Mouse (Mus musculus): Measurements from ENCODE around the gene Rhoa. TPM values are rescaled to one million over a fixed set of nuclear protein-coding genes. Genes with fewer than 3 reads are reported as not detected.
A peak's percentile ranks its signal among the peaks of the same experiment; 100 is the strongest.
"Not testable (repeated sequence)": the region's sequence is repeated elsewhere in the genome, so short reads cannot be mapped to it uniquely, and the experiment has no call there.

Rhoa gene
- 324 and 379 TPM in 2 replicates for polyA plus RNA-seq (2016; fragmentation: Nextera tagmentation; extraction: Ambion mirVana)

DNA sequence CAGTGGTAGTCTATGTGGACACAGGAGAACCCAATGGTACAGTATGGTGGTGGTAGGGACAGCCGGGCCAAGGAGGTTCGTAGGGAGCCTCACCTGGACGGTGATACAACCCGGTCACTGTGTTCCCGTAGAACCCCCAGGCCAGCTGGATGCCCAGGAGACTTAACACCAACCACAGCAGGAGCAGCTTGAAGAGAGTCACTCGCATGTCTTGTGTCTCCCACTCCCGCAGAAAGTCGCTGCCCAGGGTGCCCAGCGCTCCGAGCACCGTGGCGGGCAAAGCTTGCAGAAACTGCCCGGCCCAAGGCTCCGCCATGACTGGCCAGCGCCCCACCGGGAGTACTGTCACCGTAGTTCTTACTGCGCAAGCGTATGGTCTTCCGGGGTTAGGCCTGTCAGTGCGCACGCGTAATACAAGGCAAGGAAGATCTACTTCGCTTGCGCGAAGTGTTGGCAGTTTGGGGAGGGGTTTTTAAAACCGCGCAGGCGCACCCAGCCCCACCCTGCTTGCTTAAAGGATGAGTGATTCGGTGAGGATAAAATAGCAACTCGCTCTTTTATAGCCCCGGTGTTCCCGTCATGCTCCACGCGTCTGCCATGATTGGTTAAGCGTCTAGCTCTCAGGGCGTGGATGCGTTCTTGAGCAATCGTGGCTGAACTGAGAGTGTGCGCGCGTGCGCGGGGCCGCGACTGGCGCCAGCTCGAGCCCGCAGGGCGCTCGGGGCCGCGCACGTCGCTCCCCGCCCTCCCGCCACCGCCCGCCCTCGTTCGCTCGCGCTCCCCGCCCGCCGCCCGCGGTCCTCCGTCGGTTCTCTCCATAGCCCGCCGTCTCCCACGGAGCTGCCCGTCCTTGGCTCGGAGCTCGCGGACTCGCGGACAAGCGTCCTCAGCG is at the start of gene Rhoa, which contains the start of gene Tcta:
TSS of gene Rhoa (plus strand) at position 501 of the 892 bp plus-strand sequence.
TSS of gene Tcta (minus strand) at position 532 of the 892 bp plus-strand sequence.
- Histone ChIP-seq H3K4me2 (replicated peaks) (peak within 1 kb of the TSS; percentile 83), H3K4me3 (peak within 1 kb of the TSS; percentile 92), H3K27me3 (no peaks in the 10 kb centered on the region), H3K9ac (replicated peaks) (peak within 1 kb of the TSS; percentile 98), H3K27ac (replicated peaks) (peak within 1 kb of the TSS; percentile 100), H3K9me3 (no peaks in the 10 kb centered on the region), H3K36me3 (peaks cover 25% of the 10 kb centered on the region), H3K4me1 (peaks cover 34% of the 10 kb centered on the region)
- under 1% methylated on average over 79 of the region's 81 CpGs for WGBS
- peak; percentile 95 for ATAC-seq (ENCODE audit: low FRiP score, low read depth)

- H3K36me3 ChIP-seq = no peaks in the 10 kb centered on the region
- H3K27ac ChIP-seq (replicated peaks) = no peak overlapping the region
- H3K4me3 ChIP-seq = no peak overlapping the region
- no peaks in the 10 kb centered on the region for H3K27me3 ChIP-seq
- no peak for ATAC-seq (ENCODE audit: low FRiP score, low read depth)
- H3K9ac ChIP-seq (replicated peaks) = no peak overlapping the region
- H3K9me3 ChIP-seq = no peaks in the 10 kb centered on the region
- no peak overlapping the region for H3K4me2 ChIP-seq (replicated peaks)
- peaks cover 27% of the 10 kb centered on the region for H3K4me1 ChIP-seq
- 89% methylated on average over 4 of the region's 4 CpGs for WGBS
These were observed 45.4 kb upstream of the Rhoa start for GRCm38 (mm10) chr9:108260526-108260925.

GRCm38 (mm10) chr9:108261865-108262264 is 44.1 kb upstream of the Rhoa start:
- peaks cover 27% of the 10 kb centered on the region for H3K4me1 ChIP-seq
- H3K4me3 ChIP-seq = 0 out of 2 replicates have a peak overlapping the region, but pooled peaks have one; percentile 91
- H3K4me2 ChIP-seq (replicated peaks) = peak overlapping the region; percentile 79
- no peaks in the 10 kb centered on the region for H3K36me3 ChIP-seq
- ATAC-seq (ENCODE audit: low FRiP score, low read depth) = no peak
- no peaks in the 10 kb centered on the region for H3K27me3 ChIP-seq
- no peaks in the 10 kb centered on the region for H3K9me3 ChIP-seq
- H3K9ac ChIP-seq (replicated peaks) = 0 out of 2 replicates have a peak overlapping the region, but pooled peaks have one; percentile 92
- 74% methylated on average over 7 of the region's 7 CpGs for WGBS
- H3K27ac ChIP-seq (replicated peaks) = no peak overlapping the region

DNA sequence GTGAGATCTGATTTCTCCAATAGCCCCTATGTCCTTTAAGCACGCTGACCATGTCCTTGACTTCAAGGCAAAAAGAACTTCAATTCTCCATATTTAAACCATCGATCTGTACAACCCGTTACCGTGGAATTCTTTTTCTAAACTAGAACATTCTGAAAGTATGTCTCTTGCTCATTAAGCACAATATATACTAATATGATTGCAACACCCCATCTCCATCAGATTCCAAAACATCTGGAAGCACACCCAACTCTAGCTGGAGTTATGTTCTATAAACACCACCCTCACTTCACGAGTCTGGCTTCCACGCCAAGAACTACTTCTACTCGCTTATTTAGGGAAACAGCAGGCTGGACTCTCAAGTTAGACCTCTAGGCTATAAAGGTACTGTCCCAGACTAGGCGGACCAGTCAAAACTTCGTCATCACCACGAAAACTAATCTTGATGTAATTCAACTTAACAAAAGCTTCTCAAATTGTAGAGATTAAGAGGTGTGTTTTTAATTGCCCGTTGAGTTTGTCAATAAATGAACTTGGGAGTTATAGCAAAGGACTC is 43.4 kb upstream of the Rhoa start:
- H3K27ac ChIP-seq (replicated peaks) = peak overlapping the region; percentile 87
- no peaks in the 10 kb centered on the region for H3K9me3 ChIP-seq
- ATAC-seq (ENCODE audit: low FRiP score, low read depth) = no peak
- peaks cover 27% of the 10 kb centered on the region for H3K4me1 ChIP-seq
- 44% methylated on average over 11 of the region's 11 CpGs for WGBS
- no peaks in the 10 kb centered on the region for H3K27me3 ChIP-seq
- peak overlapping the region; percentile 91 for H3K4me3 ChIP-seq
- H3K4me2 ChIP-seq (replicated peaks) = peak overlapping the region; percentile 79
- no peaks in the 10 kb centered on the region for H3K36me3 ChIP-seq
- peak overlapping the region; percentile 92 for H3K9ac ChIP-seq (replicated peaks)

- peak overlapping the region; percentile 87 for H3K27ac ChIP-seq (replicated peaks)
- no peaks in the 10 kb centered on the region for H3K27me3 ChIP-seq
- 0% methylated on average over 57 of the region's 62 CpGs for WGBS
- H3K4me3 ChIP-seq = peak overlapping the region; percentile 91
- peak overlapping the region; percentile 79 for H3K4me2 ChIP-seq (replicated peaks)
- ATAC-seq (ENCODE audit: low FRiP score, low read depth) = no peak; the same call in none of the 2 replicates
- peak overlapping the region; percentile 92 for H3K9ac ChIP-seq (replicated peaks)
- H3K9me3 ChIP-seq = no peaks in the 10 kb centered on the region
- H3K4me1 ChIP-seq = peaks cover 27% of the 10 kb centered on the region
- no peaks in the 10 kb centered on the region for H3K36me3 ChIP-seq
These were observed 42.7 kb upstream of the Rhoa start for GRCm38 (mm10) chr9:108263131-108263681.

- WGBS = under 1% methylated on average over 58 of the region's 71 CpGs
These were observed 42.2 kb upstream of the Rhoa start, which contains the start of gene Dag1 for GRCm38 (mm10) chr9:108263690-108264190. Dag1 (minus strand) TSS chr9:108263958.

DNA sequence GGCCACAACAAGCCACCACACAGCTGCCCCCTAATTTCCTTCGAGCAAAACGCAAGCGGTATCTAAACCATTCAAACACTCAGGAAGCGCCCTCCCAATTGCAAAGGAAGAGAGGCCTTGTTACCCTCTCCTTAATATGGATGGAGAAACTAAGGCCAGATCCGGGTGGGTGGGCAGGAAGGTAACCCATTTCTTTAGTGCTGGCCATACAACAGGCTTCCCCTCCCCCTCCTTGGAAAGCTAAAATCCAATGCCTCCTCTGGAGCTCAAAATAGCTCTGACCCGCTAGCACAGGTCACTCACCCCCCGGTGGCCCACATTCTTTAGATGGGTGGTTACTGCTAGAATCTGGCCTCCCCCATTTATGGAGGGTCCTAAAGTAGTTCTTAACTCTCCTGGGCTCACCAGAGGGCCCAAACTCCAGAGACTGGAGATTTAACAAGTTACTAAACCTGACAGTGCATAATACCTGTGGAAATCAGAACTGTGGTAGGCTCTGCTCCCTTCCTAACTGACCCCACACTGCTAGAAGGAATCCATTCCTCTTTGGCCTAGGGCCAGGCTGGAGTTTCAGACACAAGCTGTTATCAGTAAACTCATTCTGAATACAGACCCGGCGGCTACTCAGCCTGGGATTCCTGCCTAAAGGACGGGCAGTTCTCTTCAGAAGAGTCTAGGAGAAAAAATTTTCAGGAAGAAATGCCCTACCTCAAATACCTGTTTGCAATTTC is 41.6 kb upstream of the Rhoa start:
- no peaks in the 10 kb centered on the region for H3K9me3 ChIP-seq
- H3K4me1 ChIP-seq = peaks cover 27% of the 10 kb centered on the region
- peak overlapping the region; percentile 79 for H3K4me2 ChIP-seq (replicated peaks)
- peak overlapping the region; percentile 43; the same call in 1 of the 2 replicates for H3K9ac ChIP-seq (replicated peaks)
- H3K4me3 ChIP-seq = peak overlapping the region; percentile 91
- ATAC-seq (ENCODE audit: low FRiP score, low read depth) = no peak
- H3K36me3 ChIP-seq = no peaks in the 10 kb centered on the region
- H3K27ac ChIP-seq (replicated peaks) = peak overlapping the region; percentile 87
- WGBS = 18% methylated on average over 10 of the region's 10 CpGs
- H3K27me3 ChIP-seq = no peaks in the 10 kb centered on the region

More at GRCm38 (mm10) chr9:108263690-108264190, 42.2 kb upstream of the Rhoa start, which contains the start of gene Dag1:
- Histone ChIP-seq H3K27me3 (no peaks in the 10 kb centered on the region), H3K4me3 (peak within 1 kb of the TSS; percentile 91), H3K4me2 (replicated peaks) (peak within 1 kb of the TSS; percentile 79), H3K9me3 (no peaks in the 10 kb centered on the region), H3K36me3 (no peaks in the 10 kb centered on the region), H3K9ac (replicated peaks) (peak within 1 kb of the TSS; percentile 92), H3K27ac (replicated peaks) (peak within 1 kb of the TSS; percentile 87), H3K4me1 (peaks cover 27% of the 10 kb centered on the region)
- peak; percentile 99 for ATAC-seq (ENCODE audit: low FRiP score, low read depth)

DNA sequence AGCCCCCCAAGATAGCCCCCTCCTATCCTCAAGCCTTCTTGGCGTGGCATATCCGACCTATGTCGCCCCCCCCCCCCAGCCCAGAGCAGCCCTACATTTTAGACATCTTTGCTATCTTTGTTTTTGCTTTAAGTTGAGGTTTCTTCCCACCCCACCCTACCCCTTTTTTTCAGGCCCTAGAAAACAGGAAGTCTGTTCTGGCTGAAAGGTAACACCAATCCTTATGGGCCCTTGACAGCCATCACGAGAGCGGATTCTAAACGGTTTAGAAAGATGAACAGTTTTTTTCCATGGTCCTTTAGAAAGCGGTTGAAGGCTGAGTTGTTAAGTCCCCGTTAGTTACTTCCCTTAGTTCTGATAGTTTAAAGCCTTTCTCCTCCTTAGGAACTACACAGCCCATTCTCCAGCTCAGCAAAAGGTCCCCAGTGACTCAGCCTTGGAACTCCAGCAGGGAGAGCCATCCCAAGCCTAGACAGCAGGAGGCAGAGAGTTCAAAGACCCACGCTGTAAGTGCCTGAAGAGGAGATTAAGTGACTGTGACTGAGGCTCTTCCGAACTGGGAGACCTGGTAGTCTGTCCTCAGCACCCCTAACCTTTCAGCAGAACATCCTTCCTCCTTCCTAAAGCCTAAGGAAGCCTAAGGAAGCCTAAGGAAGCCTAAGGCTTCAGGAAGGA is 39.5 kb upstream of the Rhoa start:
- H3K36me3 ChIP-seq = no peaks in the 10 kb centered on the region
- H3K4me1 ChIP-seq = peaks cover 24% of the 10 kb centered on the region
- no peaks in the 10 kb centered on the region for H3K27me3 ChIP-seq
- ATAC-seq (ENCODE audit: low FRiP score, low read depth) = no peak
- no peak overlapping the region for H3K4me3 ChIP-seq
- no peaks in the 10 kb centered on the region for H3K9me3 ChIP-seq
- no peak overlapping the region for H3K9ac ChIP-seq (replicated peaks)
- H3K27ac ChIP-seq (replicated peaks) = no peak overlapping the region
- H3K4me2 ChIP-seq (replicated peaks) = no peak overlapping the region
- 66% methylated on average over 10 of the region's 10 CpGs for WGBS

GRCm38 (mm10) chr9:108267691-108268090 is 38.2 kb upstream of the Rhoa start:
- Histone ChIP-seq H3K9ac (replicated peaks) (no peak overlapping the region), H3K4me1 (peaks cover 11% of the 10 kb centered on the region), H3K9me3 (no peaks in the 10 kb centered on the region), H3K27ac (replicated peaks) (no peak overlapping the region), H3K36me3 (no peaks in the 10 kb centered on the region), H3K4me2 (replicated peaks) (no peak overlapping the region), H3K4me3 (no peak overlapping the region), H3K27me3 (no peaks in the 10 kb centered on the region)
- WGBS = 93% methylated on average over 7 of the region's 7 CpGs
- no peak for ATAC-seq (ENCODE audit: low FRiP score, low read depth)

DNA sequence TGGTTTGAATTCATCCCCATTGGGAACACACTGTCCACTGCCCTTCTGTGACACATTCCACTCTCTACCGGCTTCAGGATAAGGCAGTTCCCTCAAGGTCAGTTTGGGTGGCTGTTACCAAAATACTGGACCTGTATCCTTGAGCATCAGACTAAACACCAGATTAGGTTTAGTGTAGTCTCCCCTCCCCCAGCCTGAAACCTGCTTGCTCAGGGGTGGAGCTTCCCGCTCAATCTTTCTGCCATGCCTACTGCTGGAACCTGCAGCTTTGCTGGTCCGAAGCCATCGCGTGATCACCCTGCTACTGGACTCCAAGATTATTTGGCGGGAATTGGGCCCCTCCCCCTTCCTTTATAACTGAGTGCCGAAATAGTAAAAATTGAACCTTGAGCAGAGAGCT is 37.2 kb upstream of the Rhoa start:
- not testable (repeated sequence) for ATAC-seq (ENCODE audit: low FRiP score, low read depth); H3K4me1 ChIP-seq; H3K9ac ChIP-seq (replicated peaks); H3K27me3 ChIP-seq; H3K4me3 ChIP-seq; H3K4me2 ChIP-seq (replicated peaks); H3K9me3 ChIP-seq; H3K27ac ChIP-seq (replicated peaks); H3K36me3 ChIP-seq
- 81% methylated on average over 7 of the region's 7 CpGs for WGBS

DNA sequence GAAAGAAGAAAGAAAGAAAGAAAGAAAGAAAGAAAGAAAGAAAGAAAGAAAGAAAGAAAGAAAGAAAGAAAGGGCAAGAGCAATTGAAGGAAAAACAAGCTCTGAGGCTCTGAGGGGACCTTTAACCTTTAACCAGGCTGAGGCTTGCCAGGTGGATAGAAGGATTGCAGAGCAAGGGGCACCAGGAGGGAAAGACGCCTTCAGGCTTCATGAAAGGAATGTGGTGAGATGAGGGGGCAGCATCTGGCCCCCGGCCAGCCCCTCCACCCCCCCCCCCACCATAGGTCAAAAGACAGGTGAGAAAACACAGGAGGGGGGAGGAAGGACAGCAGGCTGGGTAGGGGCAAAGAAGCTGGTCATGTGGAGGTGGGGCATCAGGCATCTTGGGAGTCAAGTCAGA is 34.0 kb upstream of the Rhoa start:
- H3K4me3 ChIP-seq = no peak overlapping the region
- H3K27me3 ChIP-seq = no peaks in the 10 kb centered on the region
- no peak overlapping the region for H3K27ac ChIP-seq (replicated peaks)
- 53% methylated on average over 2 of the region's 2 CpGs for WGBS
- H3K4me1 ChIP-seq = no peaks in the 10 kb centered on the region
- H3K9ac ChIP-seq (replicated peaks) = no peak overlapping the region
- ATAC-seq (ENCODE audit: low FRiP score, low read depth) = no peak
- H3K4me2 ChIP-seq (replicated peaks) = no peak overlapping the region
- H3K9me3 ChIP-seq = no peaks in the 10 kb centered on the region
- H3K36me3 ChIP-seq = no peaks in the 10 kb centered on the region
